Mouse (Mus musculus) liver, postnatal 0 days (tissue): ENCODE measurements at regions not wholly inside any gene's neighbourhood (a gene's known extent, or its start where the extent isn't known, plus 50 kb on each side); places are given as distances from the start of the nearest gene placed in this dataset.

Experiments used
- ATAC-seq: fragments of 200-750 bp; cut with Nextera tagmentation; 2 replicates; pipeline ENCODE4 v1.8.0; 2017; ENCODE audit warnings: mild to moderate bottlenecking, moderate library complexity
- DNase-seq: peaks from one replicate; pipeline ENCODE4 v3.0.0-alpha.2; 2016
- H3K27ac ChIP-seq: fragments of 300-500 bp; sonication (generic); 2 replicates; pipeline ENCODE4 v1.5.1; 2014; ENCODE audit warnings: antibody characterized with exemption, moderate library complexity, mild to moderate bottlenecking, low read depth
- H3K27me3 ChIP-seq: fragments of 300-500 bp; sonication (generic); 2 replicates; pipeline ENCODE4 v1.6.1; 2014; ENCODE audit warnings: low read length, control low read depth, mixed read lengths; ENCODE audit not compliant: insufficient read depth
- H3K36me3 ChIP-seq: fragments of 300-500 bp; sonication (generic); replicated peaks from 2 replicates; pipeline ENCODE4 v1.6.1; 2014; ENCODE audit warnings: mild to moderate bottlenecking, control low read depth, low read length, moderate library complexity, mixed read lengths; ENCODE audit not compliant: insufficient read depth
- H3K4me1 ChIP-seq: fragments of 300-500 bp; sonication (generic); 2 replicates; pipeline ENCODE4 v1.6.1; 2014; ENCODE audit warnings: antibody characterized with exemption, mild to moderate bottlenecking, control low read depth; ENCODE audit not compliant: insufficient read depth
- H3K4me2 ChIP-seq: fragments of 300-500 bp; sonication (generic); 2 replicates; pipeline ENCODE4 v1.6.1; 2014; ENCODE audit warnings: low read depth, mild to moderate bottlenecking, low read length, moderate library complexity, mixed read lengths
- H3K4me3 ChIP-seq: fragments of 300-500 bp; sonication (generic); 2 replicates; pipeline ENCODE4 v1.5.1; 2014; ENCODE audit warnings: low read depth, low read length
- H3K9ac ChIP-seq: fragments of 300-500 bp; sonication (generic); replicated peaks from 2 replicates; pipeline ENCODE4 v1.6.1; 2014; ENCODE audit warnings: mild to moderate bottlenecking, moderate library complexity
- H3K9me3 ChIP-seq: fragments of 300-500 bp; sonication (generic); 2 replicates; pipeline ENCODE4 v1.6.1; 2016; ENCODE audit warnings: mild to moderate bottlenecking, control low read depth, low read length, mixed read lengths
- CTCF ChIP-seq: sonication (generic); IDR thresholded peaks from 2 replicates; pipeline ENCODE4 v1.5.1; 2016; ENCODE audit warnings: antibody characterized with exemption, low read depth
- EP300 ChIP-seq: IDR thresholded peaks from 2 replicates; pipeline ENCODE4 v1.6.1; 2016; ENCODE audit warnings: antibody characterized with exemption, low read depth, mild to moderate bottlenecking
- WGBS: fragments of 180-500 bp; shearing (Covaris S2); extraction: QIAGEN DNeasy Blood & Tissue Kit; methylation state at CpG from one replicate; pipeline ENCODE4 v1.1.7; 2014; ENCODE audit not compliant: insufficient replicate concordance; 5-methylcytosine and 5-hydroxymethylcytosine counted together

- H3K36me3 ChIP-seq = no peaks in the 10 kb centered on the region
- H3K27ac ChIP-seq = no peak overlapping the region
- no peaks in the 10 kb centered on the region for H3K9me3 ChIP-seq
- no peak for DNase-seq
- H3K4me1 ChIP-seq = no peaks in the 10 kb centered on the region
- no peaks in the 10 kb centered on the region for H3K27me3 ChIP-seq
- ATAC-seq = no peak
- 46% methylated on average over 4 of the region's 4 CpGs for WGBS
- TF ChIP-seq EP300 (no peak), CTCF (peak; percentile 28)
- H3K9ac ChIP-seq = no peak overlapping the region
- no peak overlapping the region for H3K4me2 ChIP-seq
- H3K4me3 ChIP-seq = no peak overlapping the region
Measured at GRCm38 (mm10) chr1:31337087-31337486, 114.4 kb downstream of the Pih1d3 start.

- Histone ChIP-seq H3K4me3 (no peak overlapping the region), H3K9me3 (no peaks in the 10 kb centered on the region), H3K36me3 (no peaks in the 10 kb centered on the region), H3K27ac (no peak overlapping the region), H3K9ac (no peak overlapping the region), H3K4me2 (no peak overlapping the region), H3K4me1 (no peaks in the 10 kb centered on the region), H3K27me3 (no peaks in the 10 kb centered on the region)
- ATAC-seq = no peak
- no peak for TF ChIP-seq CTCF
- TF ChIP-seq EP300 = no peak
- no peak for DNase-seq
Measured at GRCm38 (mm10) chr1:31363971-31364370, 141.3 kb downstream of the Pih1d3 start.

GRCm38 (mm10) chr1:31377324-31377723, 154.7 kb downstream of the Pih1d3 start:
- Histone ChIP-seq H3K4me2 (no peak overlapping the region), H3K9ac (no peak overlapping the region), H3K27me3 (no peaks in the 10 kb centered on the region), H3K9me3 (no peaks in the 10 kb centered on the region), H3K4me3 (no peak overlapping the region), H3K27ac (no peak overlapping the region), H3K36me3 (no peaks in the 10 kb centered on the region), H3K4me1 (no peaks in the 10 kb centered on the region)
- ATAC-seq (no peak), DNase-seq (no peak)
- 63% methylated on average over 2 of the region's 2 CpGs for WGBS
- no peak for TF ChIP-seq CTCF
- TF ChIP-seq EP300 = no peak

- no peak for TF ChIP-seq EP300
- TF ChIP-seq CTCF = 0 out of 2 replicates have a peak, but pooled peaks have one; percentile 1
- Histone ChIP-seq H3K9ac (no peak overlapping the region), H3K36me3 (no peaks in the 10 kb centered on the region), H3K4me3 (no peak overlapping the region), H3K27ac (no peak overlapping the region), H3K4me1 (no peaks in the 10 kb centered on the region), H3K9me3 (no peaks in the 10 kb centered on the region), H3K27me3 (no peaks in the 10 kb centered on the region), H3K4me2 (no peak overlapping the region)
- DNase-seq (no peak), ATAC-seq (no peak)
- WGBS = 42% methylated on average over 2 of the region's 2 CpGs
Measured at GRCm38 (mm10) chr1:31379032-31379431, 156.4 kb downstream of the Pih1d3 start.

- H3K4me3 ChIP-seq = no peak overlapping the region
- no peaks in the 10 kb centered on the region for H3K36me3 ChIP-seq
- ATAC-seq (no peak), DNase-seq (no peak)
- H3K4me2 ChIP-seq = no peak overlapping the region
- TF ChIP-seq CTCF (no peak), EP300 (no peak)
- no peaks in the 10 kb centered on the region for H3K27me3 ChIP-seq
- 66% methylated on average over 2 of the region's 2 CpGs for WGBS
- no peak overlapping the region for H3K27ac ChIP-seq
- H3K9me3 ChIP-seq = no peaks in the 10 kb centered on the region
- H3K4me1 ChIP-seq = no peaks in the 10 kb centered on the region
- H3K9ac ChIP-seq = no peak overlapping the region
Measured at GRCm38 (mm10) chr1:31380312-31380711, 157.7 kb downstream of the Pih1d3 start.

- H3K36me3 ChIP-seq = no peaks in the 10 kb centered on the region
- no peaks in the 10 kb centered on the region for H3K27me3 ChIP-seq
- no peak for ATAC-seq
- no peaks in the 10 kb centered on the region for H3K4me1 ChIP-seq
- H3K9me3 ChIP-seq = no peaks in the 10 kb centered on the region
- DNase-seq = no peak
- TF ChIP-seq EP300 (no peak), CTCF (no peak)
- H3K4me2 ChIP-seq = no peak overlapping the region
- no peak overlapping the region for H3K27ac ChIP-seq
- 63% methylated on average over 4 of the region's 4 CpGs for WGBS
- H3K4me3 ChIP-seq = no peak overlapping the region
- H3K9ac ChIP-seq = no peak overlapping the region
Measured at GRCm38 (mm10) chr1:31382192-31382591, 159.6 kb downstream of the Pih1d3 start.
